Mouse (Mus musculus): ENCODE data around the gene Pdlim3. TPM values are rescaled to one million over a fixed set of nuclear protein-coding genes. Genes with fewer than 3 reads are reported as not detected.
"Not testable (repeated sequence)": the region's sequence is repeated elsewhere in the genome, so short reads cannot be mapped to it uniquely, and the experiment has no call there.

The Pdlim3 gene
- 3.9 and 4.6 TPM in 2 replicates for polyA plus RNA-seq (2015; fragmentation: Nextera tagmentation; extraction: Ambion mirVana)

- no peak for DNase-seq (ENCODE audit: low spot score)
Measured at GRCm38 (mm10) chr8:45885202-45885685, at the start of gene Pdlim3. Gene Pdlim3, plus strand, starts transcription at chr8:45885461.

- no peak for DNase-seq (ENCODE audit: low spot score)
Measured at GRCm38 (mm10) chr8:45843306-45843705, 42.0 kb upstream of the Pdlim3 start.

- DNase-seq (ENCODE audit: low spot score), result no peak
Measured at GRCm38 (mm10) chr8:45844097-45844885, 41.0 kb upstream of the Pdlim3 start.

- no peak for DNase-seq (ENCODE audit: low spot score)
Measured at GRCm38 (mm10) chr8:45844911-45845481, 40.3 kb upstream of the Pdlim3 start.

- no peak for DNase-seq (ENCODE audit: low spot score)
Measured at GRCm38 (mm10) chr8:45845906-45846305, 39.4 kb upstream of the Pdlim3 start.

- DNase-seq (ENCODE audit: low spot score), result no peak
Measured at GRCm38 (mm10) chr8:45855118-45855517, 30.1 kb upstream of the Pdlim3 start.

- DNase-seq (ENCODE audit: low spot score), result no peak
Measured at GRCm38 (mm10) chr8:45857734-45858133, 27.5 kb upstream of the Pdlim3 start.

GRCm38 (mm10) chr8:45858391-45858790 is 26.9 kb upstream of the Pdlim3 start:
- DNase-seq (ENCODE audit: low spot score), result no peak

- DNase-seq (ENCODE audit: low spot score), result not testable (repeated sequence)
Measured at GRCm38 (mm10) chr8:45871587-45871986, 13.7 kb upstream of the Pdlim3 start.

- no peak for DNase-seq (ENCODE audit: low spot score)
Measured at GRCm38 (mm10) chr8:45872077-45872476, 13.2 kb upstream of the Pdlim3 start.

- DNase-seq (ENCODE audit: low spot score), result no peak
Measured at GRCm38 (mm10) chr8:45874945-45875626, 10.2 kb upstream of the Pdlim3 start.

- DNase-seq (ENCODE audit: low spot score), result no peak
Measured at GRCm38 (mm10) chr8:45876397-45876796, 8.9 kb upstream of the Pdlim3 start.

- DNase-seq (ENCODE audit: low spot score), result no peak
Measured at GRCm38 (mm10) chr8:45877680-45878079, 7.6 kb upstream of the Pdlim3 start.

- no peak for DNase-seq (ENCODE audit: low spot score)
Measured at GRCm38 (mm10) chr8:45880457-45880856, 4.8 kb upstream of the Pdlim3 start.

GRCm38 (mm10) chr8:45881726-45882125 is 3.5 kb upstream of the Pdlim3 start:
- no peak for DNase-seq (ENCODE audit: low spot score)

GRCm38 (mm10) chr8:45883793-45884192 is 1.5 kb upstream of the Pdlim3 start:
- DNase-seq (ENCODE audit: low spot score), result no peak

- no peak for DNase-seq (ENCODE audit: low spot score)
Measured at GRCm38 (mm10) chr8:45884552-45884951, 709 bp upstream of the Pdlim3 start.

GRCm38 (mm10) chr8:45885775-45886174 is 514 bp downstream of the Pdlim3 start:
- DNase-seq (ENCODE audit: low spot score), result no peak

GRCm38 (mm10) chr8:45889737-45890136 is 4.5 kb downstream of the Pdlim3 start:
- no peak for DNase-seq (ENCODE audit: low spot score)

GRCm38 (mm10) chr8:45896590-45896989 is 11.3 kb downstream of the Pdlim3 start:
- no peak for DNase-seq (ENCODE audit: low spot score)

- DNase-seq (ENCODE audit: low spot score), result no peak
Measured at GRCm38 (mm10) chr8:45899783-45900182, 14.5 kb downstream of the Pdlim3 start.

GRCm38 (mm10) chr8:45901626-45902025 is 16.4 kb downstream of the Pdlim3 start:
- DNase-seq (ENCODE audit: low spot score), result no peak
